Mouse (Mus musculus) cortical plate, adult 2 months (tissue): Measurements from ENCODE around the gene Cdc123.

Experiments used
- CTCF ChIP-seq: fragments of 200-500 bp; IDR thresholded peaks from 2 replicates; pipeline ENCODE4 v1.5.1; 2011; ENCODE audit warnings: mild to moderate bottlenecking, control low read depth, low read length; ENCODE audit not compliant: insufficient read depth; ENCODE audit errors: extremely low read depth
- POLR2A ChIP-seq: fragments of 200-500 bp; IDR thresholded peaks from 2 replicates; pipeline ENCODE4 v1.6.1; 2011; ENCODE audit warnings: mild to moderate bottlenecking, low read length, control low read depth; ENCODE audit not compliant: insufficient read depth; ENCODE audit errors: extremely low read depth

DNA sequence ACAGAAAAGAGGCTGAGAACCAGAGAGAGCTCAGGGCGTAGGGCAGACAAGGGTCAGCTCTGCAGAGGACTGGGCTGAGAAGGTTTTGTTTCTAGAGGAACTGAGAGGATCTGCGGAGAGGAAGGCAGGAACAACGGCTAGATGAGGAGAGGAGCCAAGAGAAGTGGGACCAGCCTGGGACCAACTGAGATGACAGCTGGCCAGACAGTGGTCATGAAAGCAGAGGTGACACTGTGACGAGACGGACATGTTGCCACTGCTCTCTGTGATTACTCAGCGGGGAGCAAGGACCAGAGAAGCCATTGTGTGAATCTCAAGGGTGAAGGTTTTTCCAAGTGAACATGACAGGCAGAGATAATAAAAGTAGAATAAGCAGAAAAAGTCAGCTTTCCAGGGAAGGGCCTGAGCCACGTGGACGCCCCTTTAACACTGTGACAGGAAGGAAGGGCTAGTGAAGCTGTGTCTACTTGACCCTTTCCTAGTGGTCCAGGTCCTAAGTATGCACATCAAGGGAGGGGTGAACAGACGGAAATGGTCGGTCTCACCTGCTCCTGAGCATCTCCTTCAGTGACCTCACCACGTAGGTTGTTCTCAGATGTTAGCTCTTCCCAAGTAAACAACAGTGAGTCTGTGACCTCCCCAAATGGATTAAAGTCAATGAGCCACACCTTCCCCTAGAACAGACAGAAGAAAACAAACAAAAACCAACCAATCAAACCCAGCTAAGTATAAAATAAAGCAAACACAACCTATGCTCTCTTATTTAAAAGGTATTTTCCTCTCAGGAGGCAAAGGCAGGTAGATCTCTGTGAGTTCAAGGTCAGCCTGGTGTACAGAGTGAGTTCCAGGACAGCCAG lies 46.9 kb downstream of the Cdc123 start:
- TF ChIP-seq POLR2A = no peak
- no peak for TF ChIP-seq CTCF
